Mouse (Mus musculus) heart, embryonic 13.5 days (tissue): ENCODE measurements at regions not wholly inside any gene's neighbourhood (a gene's known extent, or its start where the extent isn't known, plus 50 kb on each side); places are given as distances from the start of the nearest gene placed in this dataset.

Source experiments
- ATAC-seq: fragments of 200-750 bp; cut with Nextera tagmentation; 2 replicates; pipeline ENCODE4 v1.8.0; 2017; ENCODE audit warnings: moderate TSS enrichment; ENCODE audit not compliant: insufficient number of reproducible peaks, low FRiP score, low TSS enrichment; ENCODE audit errors: extremely low read depth
- H3K27ac ChIP-seq: fragments of 300-500 bp; sonication (generic); replicated peaks from 2 replicates; pipeline ENCODE4 v1.5.1; 2015; ENCODE audit warnings: moderate library complexity, mild to moderate bottlenecking, inconsistent platforms
- H3K27me3 ChIP-seq: fragments of 300-500 bp; sonication (generic); replicated peaks from 2 replicates; pipeline ENCODE4 v1.6.1; 2015; ENCODE audit warnings: mild to moderate bottlenecking, inconsistent platforms
- H3K36me3 ChIP-seq: fragments of 300-500 bp; sonication (generic); 2 replicates; pipeline ENCODE4 v1.6.1; 2015; ENCODE audit warnings: mild to moderate bottlenecking, inconsistent platforms
- H3K4me1 ChIP-seq: fragments of 300-500 bp; sonication (generic); 2 replicates; pipeline ENCODE4 v1.6.1; 2015; ENCODE audit warnings: inconsistent platforms
- H3K4me2 ChIP-seq: fragments of 300-500 bp; sonication (generic); 2 replicates; pipeline ENCODE4 v1.6.1; 2015; ENCODE audit warnings: inconsistent platforms, mild to moderate bottlenecking, moderate library complexity
- H3K4me3 ChIP-seq: fragments of 300-500 bp; sonication (generic); 2 replicates; pipeline ENCODE4 v1.5.1; 2015; ENCODE audit warnings: moderate library complexity, mild to moderate bottlenecking, inconsistent platforms
- H3K9ac ChIP-seq: fragments of 300-500 bp; sonication (generic); 2 replicates; pipeline ENCODE4 v1.6.1; 2015; ENCODE audit warnings: inconsistent platforms, mild to moderate bottlenecking, moderate library complexity
- H3K9me3 ChIP-seq: fragments of 300-500 bp; sonication (generic); 2 replicates; pipeline ENCODE4 v1.6.1; 2016; ENCODE audit warnings: inconsistent platforms
- WGBS: fragments of 180-500 bp; shearing (Covaris S2); methylation state at CpG from one replicate; pipeline ENCODE4 v1.1.7; 2015; ENCODE audit warnings: mixed read lengths; 5-methylcytosine and 5-hydroxymethylcytosine counted together

DNA sequence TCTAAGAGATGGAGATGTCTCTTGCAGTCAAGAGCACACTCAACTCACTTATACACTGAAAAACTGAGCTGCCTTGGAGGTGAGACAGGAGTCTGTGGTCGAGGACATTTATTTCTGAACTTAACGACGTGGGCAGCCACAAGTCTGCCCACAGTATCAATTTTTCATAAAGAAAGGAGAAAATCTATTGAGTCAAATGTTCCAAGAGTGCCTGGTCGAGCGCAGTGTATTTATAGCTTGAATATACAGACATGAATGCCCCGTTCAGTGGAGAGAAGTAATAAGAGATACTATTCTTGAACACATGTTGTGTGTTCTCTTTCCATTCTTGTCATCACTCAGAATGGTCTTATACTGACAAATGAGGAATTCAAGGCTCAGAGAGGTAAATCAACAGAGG, 375.3 kb upstream of the Gm26657 start:
- H3K4me1 ChIP-seq: peaks cover 3% of the 10 kb centered on the region; the same call in 1 of the 2 replicates
- H3K4me3 ChIP-seq: no peak overlapping the region
- no peak for ATAC-seq
- 64% methylated on average over 6 of the region's 6 CpGs for WGBS
- H3K9me3 ChIP-seq: no peaks in the 10 kb centered on the region
- H3K27ac ChIP-seq: no peak overlapping the region
- H3K27me3 ChIP-seq: no peaks in the 10 kb centered on the region
- H3K9ac ChIP-seq: no peak overlapping the region
- H3K4me2 ChIP-seq: no peak overlapping the region
- no peaks in the 10 kb centered on the region for H3K36me3 ChIP-seq

DNA sequence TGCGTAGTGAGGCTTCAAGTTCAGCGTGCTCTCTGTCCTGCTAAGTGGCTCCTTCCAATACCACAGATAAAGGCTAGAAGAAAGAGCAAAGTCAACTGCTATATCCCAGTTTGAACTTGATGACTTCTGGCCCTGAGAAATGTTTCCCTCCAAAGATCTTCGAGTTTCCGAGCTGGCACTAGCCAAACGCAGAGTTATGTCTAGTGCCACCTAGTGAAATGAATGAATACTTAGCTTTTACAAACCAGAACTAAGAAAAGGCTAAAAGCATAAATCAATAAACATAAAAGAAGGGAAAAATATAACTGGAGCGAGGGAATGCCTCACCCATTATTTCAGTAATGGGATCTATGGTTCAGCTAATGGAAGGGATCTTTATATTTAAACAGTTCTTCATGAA, 377.7 kb upstream of the Gm26657 start:
- H3K27me3 ChIP-seq: no peaks in the 10 kb centered on the region
- peaks cover 3% of the 10 kb centered on the region; the same call in 1 of the 2 replicates for H3K4me1 ChIP-seq
- H3K4me3 ChIP-seq: no peak overlapping the region
- no peaks in the 10 kb centered on the region for H3K36me3 ChIP-seq
- ATAC-seq: no peak
- no peak overlapping the region for H3K9ac ChIP-seq
- 33% methylated on average over 6 of the region's 6 CpGs for WGBS
- H3K4me2 ChIP-seq: no peak overlapping the region
- no peak overlapping the region for H3K27ac ChIP-seq
- H3K9me3 ChIP-seq: no peaks in the 10 kb centered on the region

DNA sequence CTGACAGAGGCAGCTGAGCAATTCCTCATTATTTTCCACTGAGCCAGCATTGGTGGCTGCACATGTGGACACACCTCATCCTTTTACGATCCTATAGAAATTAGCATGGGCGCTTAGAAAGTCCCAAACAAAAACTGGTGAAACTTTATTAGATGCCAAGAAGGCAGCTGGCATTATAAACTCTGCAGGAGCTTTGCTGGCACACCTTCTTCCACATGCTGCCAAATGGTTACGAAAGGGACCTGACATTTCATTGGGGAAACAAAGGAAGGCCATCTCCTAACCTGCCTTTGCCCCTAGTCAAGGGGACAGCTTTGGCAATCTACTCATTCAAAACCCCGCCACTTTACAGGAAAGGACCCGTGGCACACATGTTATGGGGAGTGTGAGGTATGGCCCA, 390.7 kb upstream of the Gm26657 start:
- no peaks in the 10 kb centered on the region for H3K36me3 ChIP-seq
- no peak overlapping the region for H3K4me3 ChIP-seq
- no peaks in the 10 kb centered on the region for H3K9me3 ChIP-seq
- peaks cover 9% of the 10 kb centered on the region for H3K4me1 ChIP-seq
- 83% methylated on average over 5 of the region's 5 CpGs for WGBS
- no peak overlapping the region for H3K4me2 ChIP-seq
- ATAC-seq: no peak
- H3K9ac ChIP-seq: no peak overlapping the region
- no peak overlapping the region for H3K27ac ChIP-seq
- H3K27me3 ChIP-seq: no peaks in the 10 kb centered on the region

DNA sequence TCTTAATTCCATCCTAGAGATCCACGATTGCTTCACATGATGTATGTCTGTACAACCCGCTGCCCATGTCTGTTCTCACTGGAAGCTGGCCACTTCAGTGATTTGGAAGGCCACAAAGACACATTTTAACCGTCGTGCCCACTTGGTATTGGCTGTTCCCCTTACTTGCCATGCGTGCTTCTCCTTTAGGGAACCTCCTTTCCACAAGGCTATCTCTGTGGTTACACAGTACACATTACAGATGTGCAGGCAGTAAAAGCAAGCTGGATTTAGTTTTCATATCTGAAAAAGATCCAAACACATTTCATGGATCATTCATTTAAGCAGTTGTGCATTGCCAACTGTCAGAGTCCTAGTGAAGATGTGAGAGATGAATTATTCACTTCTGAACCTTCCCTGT, 414.7 kb upstream of the Gm26657 start:
- no peak for ATAC-seq
- H3K9me3 ChIP-seq: no peaks in the 10 kb centered on the region
- H3K4me3 ChIP-seq: no peak overlapping the region
- no peak overlapping the region for H3K27ac ChIP-seq
- H3K36me3 ChIP-seq: no peaks in the 10 kb centered on the region
- no peaks in the 10 kb centered on the region for H3K4me1 ChIP-seq
- H3K27me3 ChIP-seq: no peaks in the 10 kb centered on the region
- no peak overlapping the region for H3K4me2 ChIP-seq
- WGBS: 75% methylated on average over 5 of the region's 5 CpGs
- no peak overlapping the region for H3K9ac ChIP-seq

DNA sequence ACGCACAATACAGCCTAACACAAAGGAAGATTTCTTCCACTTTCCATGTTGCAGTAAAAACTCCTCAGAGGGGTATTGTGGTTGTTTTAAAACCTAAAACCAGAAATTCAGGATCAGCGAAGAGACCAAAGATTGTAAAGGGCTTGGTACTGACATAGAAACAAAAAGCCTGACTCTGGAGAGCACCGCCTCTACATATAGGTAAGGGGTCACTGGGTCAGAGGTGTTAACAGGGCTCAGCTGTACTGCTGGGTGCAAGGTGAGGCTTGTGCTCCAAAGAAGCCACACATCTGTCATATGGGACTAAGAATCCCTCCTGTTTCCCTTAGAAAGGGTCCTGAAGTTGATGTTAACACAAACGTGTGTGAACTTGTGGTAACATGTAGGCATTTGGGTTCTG, 420.7 kb upstream of the Gm26657 start:
- H3K27me3 ChIP-seq: no peaks in the 10 kb centered on the region
- H3K4me3 ChIP-seq: no peak overlapping the region
- H3K4me1 ChIP-seq: no peaks in the 10 kb centered on the region
- H3K27ac ChIP-seq: no peak overlapping the region
- H3K9me3 ChIP-seq: no peaks in the 10 kb centered on the region
- no peak overlapping the region for H3K9ac ChIP-seq
- no peak overlapping the region for H3K4me2 ChIP-seq
- H3K36me3 ChIP-seq: no peaks in the 10 kb centered on the region
- ATAC-seq: no peak
- 77% methylated on average over 4 of the region's 4 CpGs for WGBS

DNA sequence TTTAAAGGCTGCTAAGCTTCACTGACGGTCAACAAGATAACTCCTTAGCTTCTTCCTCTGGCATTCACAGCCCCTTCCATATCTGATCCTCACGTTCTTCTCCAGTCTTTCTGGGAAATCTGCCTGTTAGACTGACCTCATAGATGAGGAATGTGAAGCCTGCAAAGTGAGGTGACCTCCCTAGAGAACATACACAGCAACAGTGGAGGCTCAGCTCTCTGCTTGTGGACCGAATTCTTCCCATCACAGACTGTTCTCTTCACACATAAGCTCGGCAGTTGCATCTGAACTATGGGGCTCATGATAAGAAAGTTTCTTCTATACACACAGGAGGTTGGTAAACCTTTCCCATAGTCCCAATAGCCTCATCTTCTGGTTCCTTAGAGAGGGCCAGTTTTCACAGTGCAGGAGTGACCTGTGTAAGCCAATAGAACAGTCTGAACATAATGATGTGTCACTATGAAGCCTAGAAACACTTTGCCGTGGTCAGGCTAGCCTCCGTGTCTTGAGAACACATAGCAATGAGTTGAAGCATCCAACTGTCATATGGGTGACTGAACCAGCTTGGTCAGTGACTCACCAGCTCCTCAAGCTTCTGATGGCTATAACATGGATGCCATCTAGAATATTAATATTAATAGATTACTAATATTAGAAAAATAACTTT, 434.1 kb upstream of the Gm26657 start:
- no peak overlapping the region for H3K4me3 ChIP-seq
- H3K27ac ChIP-seq: peak overlapping the region; percentile 63
- H3K9me3 ChIP-seq: no peaks in the 10 kb centered on the region
- no peaks in the 10 kb centered on the region for H3K27me3 ChIP-seq
- H3K4me1 ChIP-seq: peaks cover 33% of the 10 kb centered on the region
- ATAC-seq: no peak
- H3K36me3 ChIP-seq: no peaks in the 10 kb centered on the region
- no peak overlapping the region for H3K9ac ChIP-seq
- 23% methylated on average over 6 of the region's 6 CpGs for WGBS
- no peak overlapping the region for H3K4me2 ChIP-seq

DNA sequence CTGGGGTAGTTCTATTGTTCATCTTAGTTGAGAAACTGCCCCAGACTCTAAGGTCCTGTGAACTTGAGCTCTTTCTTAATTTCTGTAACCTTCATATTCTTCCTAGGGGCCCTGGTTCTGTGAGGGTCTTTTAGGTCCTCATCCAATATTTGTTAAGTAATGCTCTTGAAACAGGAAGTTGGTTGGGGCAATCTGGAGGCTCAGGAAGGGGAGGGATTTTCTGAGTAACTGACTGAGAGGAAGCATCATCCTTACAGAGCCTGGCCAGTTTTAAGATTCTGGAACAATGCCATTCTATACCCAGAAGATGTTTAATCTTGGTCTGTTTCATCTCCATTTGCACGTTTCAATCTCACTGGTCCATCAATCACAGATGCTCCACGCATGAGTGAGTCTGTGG, 435.6 kb upstream of the Gm26657 start:
- no peak for ATAC-seq
- Histone ChIP-seq H3K4me3 (no peak overlapping the region), H3K9ac (no peak overlapping the region)

DNA sequence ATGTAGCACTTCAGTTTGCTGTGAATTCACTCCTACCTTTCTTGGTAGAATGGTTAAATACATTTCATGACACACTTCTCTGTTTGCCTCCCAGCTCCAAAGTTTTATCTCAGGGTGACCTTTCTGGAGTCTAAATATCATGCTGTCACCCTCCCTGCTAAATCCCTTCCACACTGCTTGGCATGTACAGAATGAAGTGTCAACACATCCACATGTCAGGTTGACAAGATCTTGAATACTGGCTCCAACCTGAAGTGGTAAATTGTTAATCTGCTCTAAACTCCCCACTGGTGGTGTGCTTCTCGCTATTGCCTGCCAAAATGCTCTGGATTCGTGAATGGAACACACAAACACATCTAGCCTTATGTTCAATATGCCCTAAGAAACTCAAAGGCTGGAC, 451.9 kb upstream of the Gm26657 start:
- Histone ChIP-seq H3K27ac (peak overlapping the region; percentile 85), H3K27me3 (no peaks in the 10 kb centered on the region), H3K4me3 (no peak overlapping the region), H3K4me2 (no peak overlapping the region), H3K9ac (no peak overlapping the region), H3K4me1 (peaks cover 38% of the 10 kb centered on the region), H3K36me3 (no peaks in the 10 kb centered on the region), H3K9me3 (no peaks in the 10 kb centered on the region)
- 24% methylated on average over 2 of the region's 2 CpGs for WGBS
- no peak; the same call in 1 of the 2 replicates for ATAC-seq

More for the DNA sequence above, 435.6 kb upstream of the Gm26657 start:
- H3K9me3 ChIP-seq: no peaks in the 10 kb centered on the region
- 53% methylated on average over 2 of the region's 2 CpGs for WGBS
- H3K36me3 ChIP-seq: no peaks in the 10 kb centered on the region
- peaks cover 33% of the 10 kb centered on the region for H3K4me1 ChIP-seq
- no peak overlapping the region for H3K4me2 ChIP-seq
- H3K27ac ChIP-seq: no peak overlapping the region
- H3K27me3 ChIP-seq: no peaks in the 10 kb centered on the region

DNA sequence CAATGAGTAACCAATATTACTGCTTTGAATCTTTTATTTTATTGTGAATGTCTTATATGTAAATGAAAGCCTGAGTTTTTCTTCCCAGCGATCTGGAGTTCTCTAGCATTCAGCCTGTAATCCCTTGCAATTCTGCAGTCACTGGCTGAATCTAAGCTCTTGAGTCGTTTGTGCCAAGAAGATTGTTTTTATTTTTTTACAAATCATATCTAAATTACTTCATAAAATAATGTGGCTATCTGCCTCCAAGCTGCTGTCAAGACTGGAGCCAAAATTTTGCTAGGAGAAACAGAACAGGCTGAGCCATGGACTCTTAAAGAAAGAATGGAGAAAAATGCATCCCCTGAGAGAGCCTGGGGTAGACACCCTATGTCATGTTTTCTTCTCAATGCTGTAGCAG, 455.4 kb upstream of the Gm26657 start:
- ATAC-seq: no peak
- Histone ChIP-seq H3K9ac (no peak overlapping the region), H3K9me3 (no peaks in the 10 kb centered on the region), H3K27ac (peak overlapping the region; percentile 44; the same call in 1 of the 2 replicates), H3K4me1 (peaks cover 38% of the 10 kb centered on the region), H3K36me3 (no peaks in the 10 kb centered on the region), H3K4me3 (no peak overlapping the region), H3K27me3 (no peaks in the 10 kb centered on the region), H3K4me2 (no peak overlapping the region)
- 64% methylated on average over 2 of the region's 2 CpGs for WGBS

DNA sequence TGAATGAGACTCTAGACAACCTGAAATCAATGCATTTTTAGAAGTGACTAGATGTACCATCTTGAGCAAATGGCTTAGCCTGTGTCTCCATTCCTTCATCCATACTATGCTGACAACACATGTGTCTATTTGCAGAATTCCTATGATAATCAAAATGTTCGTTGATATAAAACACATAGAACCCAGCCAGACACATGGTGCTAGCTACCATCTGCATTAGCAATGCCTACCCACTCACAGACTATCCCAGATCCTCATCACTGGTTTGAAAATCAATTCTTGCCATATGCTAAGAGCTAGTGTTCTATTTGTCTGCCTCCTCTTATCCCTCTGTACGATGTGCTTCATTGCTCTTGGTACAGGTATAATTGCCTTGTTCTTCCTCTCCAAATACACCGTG, 464.0 kb upstream of the Gm26657 start:
- Histone ChIP-seq H3K9me3 (no peaks in the 10 kb centered on the region), H3K4me1 (peaks cover 2% of the 10 kb centered on the region; the same call in 1 of the 2 replicates), H3K4me3 (no peak overlapping the region), H3K27me3 (no peaks in the 10 kb centered on the region), H3K9ac (no peak overlapping the region), H3K36me3 (no peaks in the 10 kb centered on the region), H3K27ac (no peak overlapping the region), H3K4me2 (no peak overlapping the region)
- WGBS: 80% methylated on average over 3 of the region's 3 CpGs
- ATAC-seq: no peak

DNA sequence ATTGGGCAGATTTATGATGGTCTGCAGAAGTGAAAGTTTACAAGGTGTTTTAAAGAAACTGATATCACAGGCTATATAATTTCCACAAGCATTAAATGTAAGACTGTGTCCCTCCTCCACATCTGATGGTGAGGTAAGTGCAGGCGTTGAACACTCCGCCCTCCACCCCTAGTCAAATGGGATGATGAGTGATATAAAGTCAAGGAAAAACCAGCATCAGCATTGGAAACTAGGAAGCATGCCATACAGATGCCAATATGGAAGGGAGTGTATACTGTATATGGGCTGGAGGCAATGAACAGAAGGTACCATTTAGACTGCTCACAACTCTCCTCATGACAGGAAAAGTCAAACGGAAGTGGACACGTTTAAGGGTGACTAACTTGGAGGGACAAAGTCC, 468.5 kb upstream of the Gm26657 start:
- WGBS: 78% methylated on average over 4 of the region's 4 CpGs
- Histone ChIP-seq H3K4me1 (peaks cover 2% of the 10 kb centered on the region; the same call in 1 of the 2 replicates), H3K4me3 (no peak overlapping the region), H3K9ac (no peak overlapping the region), H3K27ac (no peak overlapping the region), H3K4me2 (no peak overlapping the region), H3K36me3 (no peaks in the 10 kb centered on the region), H3K9me3 (no peaks in the 10 kb centered on the region), H3K27me3 (no peaks in the 10 kb centered on the region)
- ATAC-seq: no peak

DNA sequence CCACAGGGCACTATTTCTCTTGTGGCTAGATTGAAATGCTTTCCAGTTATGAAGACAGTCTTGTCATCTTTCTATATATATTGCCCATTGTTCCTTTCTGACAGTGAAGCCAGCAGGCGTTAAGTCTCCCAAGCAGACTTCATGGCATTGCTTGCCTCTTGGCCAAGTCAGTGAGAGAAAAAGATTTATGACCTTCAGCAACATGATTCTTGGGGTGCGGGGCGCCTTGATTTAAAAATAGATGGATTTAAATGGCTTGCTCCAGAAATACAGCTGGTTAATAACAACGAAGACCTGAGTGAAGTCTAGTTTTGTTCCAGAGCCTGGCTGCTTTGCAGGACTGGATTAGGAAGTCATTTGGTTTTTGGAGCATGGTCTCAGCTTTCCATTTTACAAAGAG, 475.2 kb upstream of the Gm26657 start:
- WGBS: 70% methylated on average over 4 of the region's 4 CpGs
- H3K27me3 ChIP-seq: no peaks in the 10 kb centered on the region
- peak overlapping the region; percentile 26 for H3K27ac ChIP-seq

More for the DNA sequence above, 475.2 kb upstream of the Gm26657 start:
- peaks cover 21% of the 10 kb centered on the region for H3K4me1 ChIP-seq
- no peaks in the 10 kb centered on the region for H3K36me3 ChIP-seq
- H3K4me2 ChIP-seq: no peak overlapping the region
- no peak overlapping the region for H3K9ac ChIP-seq
- no peaks in the 10 kb centered on the region for H3K9me3 ChIP-seq
- no peak for ATAC-seq
- no peak overlapping the region for H3K4me3 ChIP-seq
